Mouse (Mus musculus): ENCODE results near the gene Gabrg3. TPM values are rescaled to one million over a fixed set of nuclear protein-coding genes. Genes with fewer than 3 reads are reported as not detected.
"Not testable (repeated sequence)": the region's sequence is repeated elsewhere in the genome, so short reads cannot be mapped to it uniquely, and the experiment has no call there.

The Gabrg3 gene
- polyA plus RNA-seq, 1 experiment from 2014 or later: 8.3 TPM

GRCm38 (mm10) chr7:57278841-57279240 lies 108.1 kb downstream of the Gabrg3 start:
- H3K4me3 ChIP-seq (ENCODE audit: low read depth, low read length): no peak overlapping the region
- 86% methylated on average over 3 of the region's 3 CpGs for WGBS
- H3K4me1 ChIP-seq (ENCODE audit: control insufficient read depth, insufficient read depth, low read length): no peaks in the 10 kb centered on the region

GRCm38 (mm10) chr7:57260201-57260600 lies 126.8 kb downstream of the Gabrg3 start:
- Histone ChIP-seq H3K4me1 (ENCODE audit: control insufficient read depth, insufficient read depth, low read length) (no peaks in the 10 kb centered on the region), H3K4me3 (ENCODE audit: low read depth, low read length) (no peak overlapping the region), H3K36me3 (ENCODE audit: control insufficient read depth, insufficient read depth, low read length) (no peaks in the 10 kb centered on the region), H3K27me3 (ENCODE audit: control insufficient read depth, insufficient read depth, low read depth, low read length) (no peaks in the 10 kb centered on the region), H3K27ac (ENCODE audit: low read length) (no peak overlapping the region), H3K4me2 (ENCODE audit: low read length) (no peak overlapping the region), H3K9me3 (replicated peaks; ENCODE audit: control insufficient read depth, low read length, poor library complexity, severe bottlenecking) (no peaks in the 10 kb centered on the region), H3K9ac (ENCODE audit: low read depth, low read length) (no peak overlapping the region)
- 96% methylated on average over 1 of the region's 1 CpGs for WGBS
- ATAC-seq: no peak

More at GRCm38 (mm10) chr7:57278841-57279240, 108.1 kb downstream of the Gabrg3 start:
- H3K27ac ChIP-seq (ENCODE audit: low read length): no peak overlapping the region
- H3K36me3 ChIP-seq (ENCODE audit: control insufficient read depth, insufficient read depth, low read length): no peaks in the 10 kb centered on the region
- no peak for ATAC-seq
- no peak overlapping the region for H3K9ac ChIP-seq (ENCODE audit: low read depth, low read length)
- H3K27me3 ChIP-seq (ENCODE audit: control insufficient read depth, insufficient read depth, low read depth, low read length): no peaks in the 10 kb centered on the region
- H3K4me2 ChIP-seq (ENCODE audit: low read length): no peak overlapping the region
- no peaks in the 10 kb centered on the region for H3K9me3 ChIP-seq (replicated peaks; ENCODE audit: control insufficient read depth, low read length, poor library complexity, severe bottlenecking)

DNA sequence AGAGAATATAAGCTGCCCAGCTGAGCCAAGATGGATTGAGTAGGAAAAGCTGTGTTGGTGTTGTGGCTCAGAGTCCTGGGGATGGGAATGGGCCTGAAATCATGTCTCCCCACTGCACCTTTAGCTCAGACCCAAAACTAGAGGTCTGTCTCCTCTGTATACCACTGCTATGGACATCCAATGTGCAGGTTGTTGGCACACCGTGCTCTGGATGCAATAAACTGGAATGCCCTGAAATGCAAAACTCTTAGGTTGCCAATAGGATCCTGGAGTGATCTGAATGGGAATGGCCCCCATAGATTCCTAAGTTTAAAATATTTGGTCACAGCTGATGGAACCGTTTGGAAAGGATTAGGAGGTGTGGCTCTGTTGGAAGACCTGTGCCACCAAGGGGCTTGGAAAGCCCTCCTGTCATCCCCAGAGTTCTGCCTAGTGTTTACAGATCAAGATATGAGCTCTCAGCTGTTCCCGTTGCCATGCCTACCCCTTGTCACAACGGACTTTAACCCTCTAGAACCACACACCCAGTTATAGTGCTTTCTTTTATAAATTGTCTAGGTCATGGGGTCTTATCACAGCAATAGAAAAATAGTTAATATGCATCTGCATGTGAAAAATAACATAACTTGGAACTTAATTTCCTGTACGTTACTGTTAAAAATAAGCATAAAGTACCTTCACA lies 128.0 kb downstream of the Gabrg3 start:
- WGBS: 76% methylated on average over 5 of the region's 5 CpGs
- no peak overlapping the region for H3K27ac ChIP-seq (ENCODE audit: low read length)
- no peaks in the 10 kb centered on the region for H3K4me1 ChIP-seq (ENCODE audit: control insufficient read depth, insufficient read depth, low read length)
- H3K27me3 ChIP-seq (ENCODE audit: control insufficient read depth, insufficient read depth, low read depth, low read length): no peaks in the 10 kb centered on the region
- no peak overlapping the region for H3K4me2 ChIP-seq (ENCODE audit: low read length)
- no peak overlapping the region for H3K4me3 ChIP-seq (ENCODE audit: low read depth, low read length)
- no peak overlapping the region for H3K9ac ChIP-seq (ENCODE audit: low read depth, low read length)
- no peaks in the 10 kb centered on the region for H3K36me3 ChIP-seq (ENCODE audit: control insufficient read depth, insufficient read depth, low read length)
- no peaks in the 10 kb centered on the region for H3K9me3 ChIP-seq (replicated peaks; ENCODE audit: control insufficient read depth, low read length, poor library complexity, severe bottlenecking)
- ATAC-seq: no peak

DNA sequence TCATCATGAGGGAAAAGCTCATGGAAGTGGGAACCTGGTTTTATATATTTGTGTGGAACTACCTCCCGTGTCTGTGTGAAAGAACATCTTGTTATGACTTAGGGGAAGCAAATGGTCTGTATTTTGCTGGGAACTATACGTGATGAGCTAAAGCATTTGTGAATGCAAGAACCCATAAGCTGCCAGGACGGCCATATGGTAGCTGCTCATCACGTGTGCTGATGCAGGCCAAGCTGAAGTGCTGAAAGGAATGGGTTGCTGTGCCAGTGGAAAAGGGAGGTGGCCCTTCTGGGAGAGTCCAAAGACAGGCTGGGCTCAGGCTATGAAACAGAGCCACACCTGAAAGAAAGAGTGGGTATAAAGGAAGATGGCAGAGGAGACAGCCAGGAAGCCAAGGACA lies 143.0 kb downstream of the Gabrg3 start:
- no peak overlapping the region for H3K27ac ChIP-seq (ENCODE audit: low read length)
- no peak overlapping the region for H3K4me3 ChIP-seq (ENCODE audit: low read depth, low read length)
- no peak overlapping the region for H3K4me2 ChIP-seq (ENCODE audit: low read length)
- H3K4me1 ChIP-seq (ENCODE audit: control insufficient read depth, insufficient read depth, low read length): no peaks in the 10 kb centered on the region
- WGBS: 93% methylated on average over 4 of the region's 4 CpGs
- H3K27me3 ChIP-seq (ENCODE audit: control insufficient read depth, insufficient read depth, low read depth, low read length): no peaks in the 10 kb centered on the region
- H3K9me3 ChIP-seq (replicated peaks; ENCODE audit: control insufficient read depth, low read length, poor library complexity, severe bottlenecking): no peaks in the 10 kb centered on the region
- H3K36me3 ChIP-seq (ENCODE audit: control insufficient read depth, insufficient read depth, low read length): no peaks in the 10 kb centered on the region
- no peak overlapping the region for H3K9ac ChIP-seq (ENCODE audit: low read depth, low read length)
- ATAC-seq: no peak

- Histone ChIP-seq H3K27ac (ENCODE audit: low read length) (no peak overlapping the region), H3K4me2 (ENCODE audit: low read length) (no peak overlapping the region), H3K4me1 (ENCODE audit: control insufficient read depth, insufficient read depth, low read length) (no peaks in the 10 kb centered on the region), H3K9me3 (replicated peaks; ENCODE audit: control insufficient read depth, low read length, poor library complexity, severe bottlenecking) (no peaks in the 10 kb centered on the region), H3K4me3 (ENCODE audit: low read depth, low read length) (no peak overlapping the region), H3K9ac (ENCODE audit: low read depth, low read length) (no peak overlapping the region), H3K27me3 (ENCODE audit: control insufficient read depth, insufficient read depth, low read depth, low read length) (no peaks in the 10 kb centered on the region), H3K36me3 (ENCODE audit: control insufficient read depth, insufficient read depth, low read length) (no peaks in the 10 kb centered on the region)
- 64% methylated on average over 1 of the region's 1 CpGs for WGBS
- no peak for ATAC-seq
Observed at GRCm38 (mm10) chr7:57214119-57214518, 172.9 kb downstream of the Gabrg3 start.

GRCm38 (mm10) chr7:57186015-57186414 lies 201.0 kb downstream of the Gabrg3 start:
- no peaks in the 10 kb centered on the region for H3K9me3 ChIP-seq (replicated peaks; ENCODE audit: control insufficient read depth, low read length, poor library complexity, severe bottlenecking)
- no peak overlapping the region for H3K9ac ChIP-seq (ENCODE audit: low read depth, low read length)
- no peaks in the 10 kb centered on the region for H3K4me1 ChIP-seq (ENCODE audit: control insufficient read depth, insufficient read depth, low read length)
- no peak overlapping the region for H3K27ac ChIP-seq (ENCODE audit: low read length)
- no peaks in the 10 kb centered on the region for H3K36me3 ChIP-seq (ENCODE audit: control insufficient read depth, insufficient read depth, low read length)
- no peaks in the 10 kb centered on the region for H3K27me3 ChIP-seq (ENCODE audit: control insufficient read depth, insufficient read depth, low read depth, low read length)
- no peak overlapping the region for H3K4me2 ChIP-seq (ENCODE audit: low read length)
- WGBS: 50% methylated on average over 1 of the region's 1 CpGs
- H3K4me3 ChIP-seq (ENCODE audit: low read depth, low read length): no peak overlapping the region
- no peak for ATAC-seq

- H3K4me1 ChIP-seq (ENCODE audit: control insufficient read depth, insufficient read depth, low read length); H3K27ac ChIP-seq (ENCODE audit: low read length); H3K9me3 ChIP-seq (replicated peaks; ENCODE audit: control insufficient read depth, low read length, poor library complexity, severe bottlenecking); ATAC-seq; H3K36me3 ChIP-seq (ENCODE audit: control insufficient read depth, insufficient read depth, low read length); H3K27me3 ChIP-seq (ENCODE audit: control insufficient read depth, insufficient read depth, low read depth, low read length); H3K9ac ChIP-seq (ENCODE audit: low read depth, low read length); H3K4me3 ChIP-seq (ENCODE audit: low read depth, low read length); H3K4me2 ChIP-seq (ENCODE audit: low read length): not testable (repeated sequence)
- 53% methylated on average over 2 of the region's 2 CpGs for WGBS
Observed at GRCm38 (mm10) chr7:57175891-57176545, 211.0 kb downstream of the Gabrg3 start.

- H3K36me3 ChIP-seq (ENCODE audit: control insufficient read depth, insufficient read depth, low read length): no peaks in the 10 kb centered on the region
- WGBS: 52% methylated on average over 3 of the region's 3 CpGs
Observed at GRCm38 (mm10) chr7:57166931-57167330, 220.1 kb downstream of the Gabrg3 start.

DNA sequence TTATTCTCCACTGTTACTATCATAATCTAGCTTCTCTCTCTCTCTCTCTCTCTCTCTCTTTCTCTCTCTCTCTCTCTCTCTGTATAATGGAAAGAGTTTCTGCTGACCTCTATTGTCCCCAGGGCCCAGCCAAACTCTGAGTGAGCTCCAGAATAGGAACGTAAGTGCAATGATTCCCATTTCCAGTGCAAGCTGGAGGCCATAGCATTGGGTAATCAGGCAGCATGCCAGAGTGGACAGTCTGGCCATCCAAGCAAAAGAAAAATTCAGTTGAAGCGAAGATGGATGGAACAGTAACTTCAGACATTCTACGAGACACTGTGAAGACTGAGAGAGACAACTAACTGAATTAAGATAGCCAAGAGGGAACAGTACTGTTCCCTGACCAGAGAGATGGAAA lies 228.8 kb downstream of the Gabrg3 start:
- H3K9ac ChIP-seq (ENCODE audit: low read depth, low read length): no peak overlapping the region
- H3K4me2 ChIP-seq (ENCODE audit: low read length): no peak overlapping the region
- H3K36me3 ChIP-seq (ENCODE audit: control insufficient read depth, insufficient read depth, low read length): no peaks in the 10 kb centered on the region
- H3K27me3 ChIP-seq (ENCODE audit: control insufficient read depth, insufficient read depth, low read depth, low read length): no peaks in the 10 kb centered on the region
- 84% methylated on average over 3 of the region's 3 CpGs for WGBS
- ATAC-seq: no peak
- H3K4me1 ChIP-seq (ENCODE audit: control insufficient read depth, insufficient read depth, low read length): peaks cover 4% of the 10 kb centered on the region; the same call in 1 of the 2 replicates
- H3K27ac ChIP-seq (ENCODE audit: low read length): no peak overlapping the region
- H3K9me3 ChIP-seq (replicated peaks; ENCODE audit: control insufficient read depth, low read length, poor library complexity, severe bottlenecking): no peaks in the 10 kb centered on the region
- no peak overlapping the region for H3K4me3 ChIP-seq (ENCODE audit: low read depth, low read length)

More at GRCm38 (mm10) chr7:57166931-57167330, 220.1 kb downstream of the Gabrg3 start:
- Histone ChIP-seq H3K4me1 (ENCODE audit: control insufficient read depth, insufficient read depth, low read length) (0 out of 2 replicates have a peak, but pooled peaks cover 2% of the 10 kb centered on the region), H3K9ac (ENCODE audit: low read depth, low read length) (no peak overlapping the region), H3K4me3 (ENCODE audit: low read depth, low read length) (no peak overlapping the region), H3K27ac (ENCODE audit: low read length) (no peak overlapping the region), H3K4me2 (ENCODE audit: low read length) (no peak overlapping the region), H3K27me3 (ENCODE audit: control insufficient read depth, insufficient read depth, low read depth, low read length) (no peaks in the 10 kb centered on the region), H3K9me3 (replicated peaks; ENCODE audit: control insufficient read depth, low read length, poor library complexity, severe bottlenecking) (no peaks in the 10 kb centered on the region)
- ATAC-seq: no peak

Measured in midbrain, embryonic 16.5 days (tissue).